Mouse (Mus musculus) erythroblast, embryonic 14.5 days (primary cell): ENCODE results near the gene Wdr1. TPM values are rescaled to one million over a fixed set of nuclear protein-coding genes. Genes with fewer than 3 reads are reported as not detected.
"Not testable (repeated sequence)": the region's sequence is repeated elsewhere in the genome, so short reads cannot be mapped to it uniquely, and the experiment has no call there.

ENCODE experiments used
- H3K27me3 ChIP-seq: 2 replicates; pipeline ENCODE4 v1.6.1; 2012; ENCODE audit warnings: inconsistent platforms; ENCODE audit not compliant: control insufficient read depth
- H3K36me3 ChIP-seq: 2 replicates; pipeline ENCODE4 v1.6.1; 2012; ENCODE audit warnings: mild to moderate bottlenecking, inconsistent platforms; ENCODE audit not compliant: control insufficient read depth
- H3K4me1 ChIP-seq: 2 replicates; pipeline ENCODE4 v1.6.1; 2012; ENCODE audit warnings: inconsistent platforms; ENCODE audit not compliant: control insufficient read depth
- H3K4me3 ChIP-seq: replicated peaks from 2 replicates; pipeline ENCODE3; 2012; ENCODE audit warnings: moderate library complexity, mild to moderate bottlenecking, inconsistent platforms
- H3K9me3 ChIP-seq: 2 replicates; pipeline ENCODE4 v1.6.1; 2012; ENCODE audit warnings: low read length, inconsistent platforms, mixed read lengths; ENCODE audit not compliant: control insufficient read depth
- GATA1 ChIP-seq: IDR thresholded peaks from 2 replicates; pipeline ENCODE4 v1.6.1; 2012; ENCODE audit warnings: low read length, inconsistent platforms, mixed read lengths
- TAL1 ChIP-seq: IDR thresholded peaks from 3 replicates; pipeline ENCODE4 v1.6.1; 2012; ENCODE audit warnings: low read length, inconsistent platforms, mixed read lengths
- polyA plus RNA-seq: library from polyadenylated mRNA; stranded (reverse); fragments of >175 nt; gene quantifications from 2 replicates; pipeline ENCODE4 v1.2.3, GENCODE M21; 2012

The Wdr1 gene
- polyA plus RNA-seq, 1 experiment: 4.1 TPM

DNA sequence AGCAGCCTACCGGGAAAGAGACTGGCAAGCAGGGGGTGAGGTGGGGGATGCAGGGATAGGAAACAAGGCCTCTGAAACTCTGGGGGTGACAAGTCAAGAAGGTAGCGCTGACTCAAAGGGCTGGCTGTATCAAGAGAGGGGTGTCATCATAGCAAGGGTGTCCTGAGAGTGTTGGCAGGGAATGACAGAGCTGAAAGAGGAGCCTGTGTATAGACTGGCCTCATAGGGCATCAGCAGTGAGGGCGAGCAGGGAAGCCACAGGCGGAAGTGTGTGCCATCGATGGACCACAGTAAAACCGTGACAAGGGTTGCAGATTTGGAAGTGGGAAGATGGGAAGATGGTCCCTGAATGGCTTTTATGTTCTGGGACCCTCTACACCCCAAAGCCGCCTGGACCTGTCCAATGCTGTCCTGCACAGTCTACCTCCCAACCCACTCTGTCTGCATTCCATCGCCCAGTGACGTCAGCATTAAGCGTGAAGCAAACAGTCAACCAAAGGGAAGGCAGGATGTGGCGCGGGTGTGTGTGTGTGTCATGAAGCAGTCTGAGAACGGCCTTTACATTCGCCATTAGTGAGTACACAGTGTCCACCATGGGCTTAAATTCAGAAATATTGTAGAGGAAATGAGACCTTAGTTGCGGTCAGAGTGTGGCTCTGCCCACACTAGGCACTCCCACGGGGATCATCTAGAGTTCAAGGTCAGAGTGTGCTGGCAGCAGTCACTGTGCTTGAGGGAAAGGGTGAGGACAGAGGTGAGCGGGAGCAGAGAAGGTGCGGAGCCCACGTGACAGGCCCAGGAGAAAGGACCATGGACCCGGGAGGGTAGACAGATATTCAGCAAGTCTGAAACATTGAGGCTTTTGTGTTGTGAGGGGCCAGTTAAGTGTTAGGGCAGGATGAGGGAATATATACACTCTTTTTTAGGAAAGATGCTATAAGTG lies 74.1 kb downstream of the Wdr1 start:
- no peaks in the 10 kb centered on the region for H3K36me3 ChIP-seq
- H3K9me3 ChIP-seq: no peaks in the 10 kb centered on the region
- H3K27me3 ChIP-seq: no peaks in the 10 kb centered on the region; the same call in 1 of the 2 replicates
- peak overlapping the region; percentile 40 for H3K4me3 ChIP-seq
- peaks cover 36% of the 10 kb centered on the region for H3K4me1 ChIP-seq
- no peak for TF ChIP-seq GATA1
- TF ChIP-seq TAL1: no peak

DNA sequence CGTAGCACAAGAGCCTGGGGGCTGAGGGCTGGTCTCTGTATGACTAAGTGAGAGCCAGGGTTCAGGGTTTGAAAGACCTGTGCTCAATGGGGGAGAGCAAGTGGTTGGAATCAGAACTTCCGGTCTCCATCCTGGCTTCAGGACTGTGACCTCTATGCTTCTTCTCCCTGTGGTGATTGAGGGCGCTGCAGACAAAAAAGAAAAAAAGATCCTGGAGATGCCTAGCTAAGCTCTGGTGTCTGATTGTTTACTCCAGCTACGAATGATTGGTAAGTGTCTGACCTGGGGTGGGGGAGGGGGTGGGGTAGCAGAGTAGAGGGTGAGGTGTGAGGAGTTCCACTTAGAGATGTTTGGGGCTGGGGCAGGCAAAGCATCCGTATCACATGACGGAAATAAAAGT lies 75.0 kb downstream of the Wdr1 start:
- no peaks in the 10 kb centered on the region; the same call in 1 of the 2 replicates for H3K27me3 ChIP-seq
- no peaks in the 10 kb centered on the region for H3K9me3 ChIP-seq
- no peaks in the 10 kb centered on the region for H3K36me3 ChIP-seq
- H3K4me3 ChIP-seq: peak overlapping the region; percentile 40
- no peak for TF ChIP-seq GATA1
- H3K4me1 ChIP-seq: peaks cover 35% of the 10 kb centered on the region

DNA sequence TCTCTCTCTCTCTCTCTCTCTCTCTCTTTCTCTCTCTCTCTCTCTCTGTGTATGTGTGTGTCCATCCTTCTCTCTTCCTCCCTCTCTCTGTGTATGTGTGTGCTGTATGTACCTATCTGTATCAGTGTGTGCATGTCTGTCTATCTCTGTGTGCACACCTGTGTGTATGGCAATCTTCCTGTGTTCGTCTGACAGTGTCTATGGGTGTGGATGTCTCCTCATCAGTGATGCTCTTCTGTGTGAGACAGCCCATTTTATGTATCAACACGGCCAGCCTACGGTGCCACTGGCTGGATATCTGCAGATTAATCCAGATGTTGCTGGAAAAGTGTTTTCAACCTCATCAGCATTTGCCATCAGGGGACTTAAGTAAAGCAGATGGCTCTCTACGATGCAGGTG lies 75.8 kb downstream of the Wdr1 start:
- no peaks in the 10 kb centered on the region; the same call in 1 of the 2 replicates for H3K27me3 ChIP-seq
- H3K36me3 ChIP-seq: no peaks in the 10 kb centered on the region; the same call in 1 of the 2 replicates
- peaks cover 40% of the 10 kb centered on the region for H3K4me1 ChIP-seq
- H3K9me3 ChIP-seq: no peaks in the 10 kb centered on the region
- no peak overlapping the region for H3K4me3 ChIP-seq
- TF ChIP-seq TAL1 (peak; percentile 53), GATA1 (no peak)

DNA sequence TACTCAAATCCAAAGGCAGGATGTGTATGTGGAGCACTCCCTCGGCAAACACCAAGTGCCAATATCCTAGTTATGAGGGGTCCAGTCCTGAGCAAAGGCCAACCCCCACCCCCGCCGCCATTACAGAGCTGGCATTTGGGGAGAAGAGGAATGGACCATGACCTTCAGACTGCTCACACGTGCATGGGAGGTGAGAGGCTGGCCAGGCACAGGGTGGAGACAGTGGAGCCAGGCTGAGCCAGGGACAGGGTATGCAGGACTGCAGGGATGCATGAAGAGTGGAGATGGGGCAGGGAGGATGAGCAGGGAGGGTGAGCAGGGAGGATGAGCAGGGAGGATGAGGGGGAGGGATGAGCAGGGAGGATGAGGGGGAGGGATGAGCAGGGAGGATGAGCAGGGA lies 77.1 kb downstream of the Wdr1 start:
- Histone ChIP-seq H3K4me1 (peaks cover 52% of the 10 kb centered on the region), H3K27me3 (no peaks in the 10 kb centered on the region; the same call in 1 of the 2 replicates), H3K4me3 (no peak overlapping the region), H3K36me3 (no peaks in the 10 kb centered on the region; the same call in 1 of the 2 replicates), H3K9me3 (no peaks in the 10 kb centered on the region)
- no peak for TF ChIP-seq TAL1
- TF ChIP-seq GATA1: no peak

DNA sequence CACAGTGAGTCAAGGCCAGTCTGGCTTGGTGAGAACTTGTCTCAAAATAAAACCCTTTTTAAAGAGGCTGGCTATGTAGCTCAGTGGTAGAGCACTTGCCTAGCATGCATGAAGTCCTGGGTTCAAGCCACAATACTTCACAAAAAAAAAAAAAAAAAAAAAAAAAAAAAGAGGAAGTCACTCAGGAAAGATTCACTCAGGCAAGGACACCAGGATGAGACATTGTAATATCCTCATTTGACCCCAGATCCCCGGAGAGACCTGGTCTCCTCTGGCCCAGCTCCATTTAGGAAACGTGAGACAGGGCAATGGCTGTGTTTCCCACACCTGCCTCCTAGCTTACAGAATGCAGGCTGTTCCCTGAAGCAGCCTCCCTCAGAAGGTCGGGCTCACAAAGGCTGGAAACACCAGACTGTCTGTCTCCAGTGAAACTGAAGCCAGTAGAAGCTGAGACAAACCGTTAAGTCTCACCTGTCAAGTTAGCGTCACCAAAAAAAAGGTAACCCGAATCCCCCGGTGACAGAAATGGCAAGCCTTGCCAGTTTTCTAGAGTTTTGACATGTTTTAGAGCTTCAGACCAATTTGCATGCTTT lies 79.4 kb downstream of the Wdr1 start:
- Histone ChIP-seq H3K36me3 (no peaks in the 10 kb centered on the region; the same call in 1 of the 2 replicates), H3K9me3 (no peaks in the 10 kb centered on the region), H3K27me3 (no peaks in the 10 kb centered on the region; the same call in 1 of the 2 replicates), H3K4me1 (peaks cover 59% of the 10 kb centered on the region), H3K4me3 (no peak overlapping the region)
- TF ChIP-seq TAL1 (no peak; the same call in 2 of the 3 replicates), GATA1 (no peak)

DNA sequence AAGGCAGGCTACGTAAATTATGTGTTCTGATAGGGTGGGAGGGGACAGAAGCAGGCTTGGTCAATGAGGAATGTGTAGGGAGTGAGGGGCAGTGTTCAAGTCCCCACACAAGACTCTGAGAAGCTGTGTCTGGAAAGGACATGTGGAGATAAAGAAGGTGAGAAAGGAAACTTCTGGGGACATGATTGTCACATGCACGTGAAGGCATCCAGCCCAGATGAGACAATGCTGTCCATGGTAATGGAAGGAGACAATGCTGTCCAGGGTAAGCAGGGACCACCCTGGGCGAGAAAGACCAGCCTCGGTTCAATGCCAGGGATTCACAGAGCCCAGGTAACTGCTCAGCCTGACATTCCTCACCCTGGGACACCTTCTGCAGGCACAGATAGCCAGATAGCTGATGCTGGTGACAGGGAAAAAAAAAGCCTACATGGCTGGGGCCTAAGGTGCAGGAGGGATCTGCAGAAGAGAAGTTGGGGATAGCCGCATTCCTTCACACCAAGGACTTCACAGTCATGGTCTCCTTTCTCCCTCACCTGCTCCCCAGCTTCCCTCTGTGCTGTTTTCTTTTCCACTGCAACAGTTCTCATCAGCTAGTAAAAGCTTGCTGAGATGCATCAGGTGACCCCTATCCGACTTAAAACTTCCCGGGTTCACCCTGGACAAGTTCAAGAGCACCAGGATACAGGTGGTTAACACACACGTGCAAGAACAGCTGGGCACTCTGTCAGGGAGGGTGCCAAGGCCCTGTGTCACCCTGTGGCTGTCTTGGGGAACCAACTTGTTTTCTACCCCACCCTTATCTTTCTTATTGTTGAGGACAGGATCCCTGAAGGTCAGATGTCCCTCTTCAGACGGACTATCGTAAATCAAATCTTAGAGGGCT lies 82.0 kb downstream of the Wdr1 start:
- Histone ChIP-seq H3K4me3 (peak overlapping the region; percentile 71), H3K36me3 (peaks cover 12% of the 10 kb centered on the region), H3K4me1 (peaks cover 56% of the 10 kb centered on the region), H3K9me3 (peaks cover 2% of the 10 kb centered on the region; the same call in 1 of the 2 replicates), H3K27me3 (no peaks in the 10 kb centered on the region; the same call in 1 of the 2 replicates)
- TF ChIP-seq TAL1 (no peak), GATA1 (no peak)

DNA sequence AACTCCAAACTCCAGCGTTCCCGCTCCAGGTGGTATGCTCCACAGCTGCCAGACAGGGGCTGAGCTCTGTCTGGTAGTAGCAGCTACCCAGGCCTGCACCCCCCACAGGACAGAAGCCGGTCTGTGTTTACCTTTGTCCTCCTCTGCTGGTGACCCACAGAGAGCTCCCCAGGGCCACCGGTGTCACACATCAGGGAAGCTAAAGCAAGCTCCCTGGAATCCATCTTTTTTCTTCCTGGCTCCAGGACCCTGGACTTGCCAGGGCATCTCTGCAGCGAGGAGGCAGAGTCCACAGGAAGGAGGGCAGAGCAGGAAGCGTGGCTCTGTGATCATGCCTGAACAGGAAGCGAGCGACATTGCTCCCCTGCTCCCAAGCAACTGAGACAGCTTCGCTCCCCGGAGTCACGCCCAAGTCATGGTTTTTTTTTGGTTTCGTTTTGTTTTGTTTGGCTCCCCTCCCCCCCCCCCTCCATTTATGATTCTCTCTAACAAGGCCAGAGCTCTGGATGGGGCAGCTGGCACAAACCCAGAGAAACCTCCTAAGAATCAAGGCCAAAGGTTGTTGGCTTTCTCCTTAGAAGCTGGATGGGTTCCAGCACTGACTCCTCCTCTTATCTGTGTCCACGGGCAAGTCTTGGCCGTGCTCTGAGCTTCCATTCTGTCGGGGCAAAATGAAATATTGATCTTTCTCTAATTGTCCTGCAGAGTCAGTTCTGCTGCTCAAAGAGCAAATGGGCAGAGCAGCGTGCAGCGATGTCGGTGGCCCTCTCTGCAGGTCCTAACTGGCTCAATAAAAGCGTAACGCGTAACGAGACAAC lies 82.9 kb downstream of the Wdr1 start:
- Histone ChIP-seq H3K4me3 (peak overlapping the region; percentile 71), H3K36me3 (peaks cover 15% of the 10 kb centered on the region), H3K27me3 (no peaks in the 10 kb centered on the region), H3K4me1 (peaks cover 52% of the 10 kb centered on the region), H3K9me3 (peaks cover 6% of the 10 kb centered on the region)
- TF ChIP-seq GATA1 (no peak; the same call in 1 of the 2 replicates), TAL1 (no peak)

DNA sequence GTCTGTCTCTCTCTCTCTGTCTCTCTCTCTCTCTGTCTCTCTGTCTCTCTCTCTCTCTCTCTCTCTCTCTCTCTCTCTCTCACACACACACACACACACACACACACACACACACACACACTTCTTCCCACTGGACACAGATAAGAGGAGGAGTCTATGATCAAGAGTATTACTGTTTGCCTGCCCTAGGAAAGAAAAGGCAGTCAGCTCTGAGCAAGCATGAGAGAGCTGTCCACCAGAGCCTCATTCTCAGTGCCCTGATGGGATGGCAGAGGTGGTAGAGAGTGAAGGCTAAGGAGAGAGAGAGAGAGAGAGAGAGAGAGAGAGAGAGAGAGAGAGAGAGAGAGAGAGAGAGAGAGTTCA lies 83.5 kb downstream of the Wdr1 start:
- peaks cover 50% of the 10 kb centered on the region for H3K4me1 ChIP-seq
- not testable (repeated sequence) for H3K9me3 ChIP-seq

More for the DNA sequence above, 83.5 kb downstream of the Wdr1 start:
- Histone ChIP-seq H3K4me3 (peak overlapping the region; percentile 71), H3K36me3 (peaks cover 15% of the 10 kb centered on the region)
- not testable (repeated sequence) for H3K27me3 ChIP-seq
